Mouse (Mus musculus) sigmoid colon, adult 10 weeks (tissue): ENCODE results near the gene H2-M10.2. TPM values are rescaled to one million over a fixed set of nuclear protein-coding genes. Genes with fewer than 3 reads are reported as not detected.

Source experiments
- polyA plus RNA-seq: library from polyadenylated mRNA; stranded (reverse); fragments of 350-450 nt; fragmentation: Illumina TruSeq; extraction: RNeasy Lipid Tissue Mini Kit (QIAGEN cat#74804); gene quantifications from one replicate; pipeline ENCODE4 v1.2.3, GENCODE M21; 2014; ENCODE audit warnings: low read depth, low replicate concordance

Gene H2-M10.2
- polyA plus RNA-seq, result not detected

GRCm38 (mm10) chr17:36286390-36286789, at the start of gene H2-M10.2:
TSS of gene H2-M10.2 (minus strand) at chr17:36286490.

GRCm38 (mm10) chr17:36326055-36326454, 39.8 kb upstream of the H2-M10.2 start, which contains the start of gene H2-M10.1:
TSS of gene H2-M10.1 (minus strand) at chr17:36326155.

GRCm38 (mm10) chr17:36271586-36272256, 14.6 kb downstream of the H2-M10.2 start, which contains the start of gene Trim39:
TSS of gene Trim39 (minus strand) at chr17:36272247.

GRCm38 (mm10) chr17:36257969-36258368, 28.3 kb downstream of the H2-M10.2 start, which contains the start of gene Rpp21:
TSS of gene Rpp21 (minus strand) at chr17:36258069.

Other genes starting within 250 kb of the H2-M10.2 start
- gene H2-T22, start 243.7 kb downstream of the H2-M10.2 start, polyA plus RNA-seq, result 14.1 TPM
- not detected for gene Gm6034, start 243.5 kb downstream of the H2-M10.2 start, polyA plus RNA-seq
- not detected for gene Gm11127, start 228.1 kb downstream of the H2-M10.2 start, polyA plus RNA-seq
- not detected for gene Gm19684, start 164.8 kb downstream of the H2-M10.2 start, polyA plus RNA-seq
- gene Gm7030, start 157.1 kb downstream of the H2-M10.2 start, polyA plus RNA-seq, result not detected
- 0.88 TPM for gene Gm8909, start 118.0 kb downstream of the H2-M10.2 start, polyA plus RNA-seq
- gene H2-T3, start 96.2 kb downstream of the H2-M10.2 start, polyA plus RNA-seq, result 5.0 TPM
- 11.3 TPM for gene Rpp21, start 28.4 kb downstream of the H2-M10.2 start, polyA plus RNA-seq
- gene Trim39, start 14.2 kb downstream of the H2-M10.2 start, polyA plus RNA-seq, result 23.3 TPM
- gene H2-M10.1, start 39.7 kb upstream of the H2-M10.2 start, polyA plus RNA-seq, result not detected
- gene H2-M10.3, start 81.9 kb upstream of the H2-M10.2 start, polyA plus RNA-seq, result not detected
- not detected for gene H2-M10.4, start 175.8 kb upstream of the H2-M10.2 start, polyA plus RNA-seq